Mouse (Mus musculus) megakaryocyte progenitor cell, adult 5-6 weeks (primary cell): ENCODE data around the gene Gpsm2. TPM values are rescaled to one million over a fixed set of nuclear protein-coding genes. Genes with fewer than 3 reads are reported as not detected.
"Not testable (repeated sequence)": the region's sequence is repeated elsewhere in the genome, so short reads cannot be mapped to it uniquely, and the experiment has no call there.

Experiments
- ATAC-seq: replicated peaks from 2 replicates; pipeline ENCODE4 v1.8.0; 2016; ENCODE audit warnings: mild to moderate bottlenecking, moderate TSS enrichment, inconsistent platforms; ENCODE audit not compliant: poor library complexity
- total RNA-seq, 2 experiments: library from RNA; stranded (forward) in 1 of 2; stranded (reverse) in 1 of 2; fragments of 157-497, 149-512 nt in 1 of 2; fragments of 200-1000 nt in 1 of 2; gene quantifications; 2 replicates each; pipeline versions ENCODE4 v1.2.3 to v1.2.4; 2015 to 2017

Gpsm2 gene
- total RNA-seq, 2 experiments from 2014 or later = 11.1 to 11.7 TPM

DNA sequence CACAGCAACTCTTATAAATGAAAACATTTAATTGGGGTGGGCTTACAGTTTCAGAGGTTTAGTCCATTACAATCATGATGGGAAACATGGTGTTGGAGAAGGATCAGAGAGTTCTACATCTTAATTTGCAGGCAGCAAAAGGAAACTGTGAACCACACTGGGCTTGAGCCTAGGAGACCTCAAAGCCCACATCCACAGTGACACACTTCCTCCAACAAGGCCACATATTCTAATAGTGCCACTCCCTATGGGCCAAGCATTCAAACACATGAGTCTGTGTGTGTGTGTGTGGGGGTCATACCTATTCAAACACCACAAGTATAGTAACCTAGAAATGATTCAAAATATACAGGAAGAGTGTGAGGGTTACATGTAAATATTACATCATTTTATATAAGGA is 5.2 kb upstream of the Gpsm2 start:
- ATAC-seq = peak; percentile 46; the same call in 1 of the 2 replicates

DNA sequence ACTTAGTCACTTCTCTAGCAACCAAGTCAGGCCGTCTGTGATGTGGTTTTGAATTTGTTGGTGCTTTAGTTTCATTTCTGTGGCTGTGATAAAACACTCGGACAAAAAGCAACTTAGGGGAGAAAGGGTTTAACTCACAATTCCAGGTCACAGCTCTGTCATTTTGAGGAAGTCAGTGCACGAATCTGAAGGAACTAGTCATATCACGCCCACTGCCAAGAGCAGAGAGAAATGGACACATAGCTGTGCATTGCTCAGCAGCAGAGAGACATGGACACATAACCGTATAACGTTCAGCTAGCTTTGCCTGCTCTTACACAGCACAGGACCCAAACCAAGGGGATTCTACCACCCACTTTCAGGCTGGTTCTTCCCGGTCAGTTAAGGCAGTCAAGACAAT is 4.3 kb upstream of the Gpsm2 start:
- ATAC-seq = 0 out of 2 replicates have a peak, but pooled peaks have one; percentile 8

DNA sequence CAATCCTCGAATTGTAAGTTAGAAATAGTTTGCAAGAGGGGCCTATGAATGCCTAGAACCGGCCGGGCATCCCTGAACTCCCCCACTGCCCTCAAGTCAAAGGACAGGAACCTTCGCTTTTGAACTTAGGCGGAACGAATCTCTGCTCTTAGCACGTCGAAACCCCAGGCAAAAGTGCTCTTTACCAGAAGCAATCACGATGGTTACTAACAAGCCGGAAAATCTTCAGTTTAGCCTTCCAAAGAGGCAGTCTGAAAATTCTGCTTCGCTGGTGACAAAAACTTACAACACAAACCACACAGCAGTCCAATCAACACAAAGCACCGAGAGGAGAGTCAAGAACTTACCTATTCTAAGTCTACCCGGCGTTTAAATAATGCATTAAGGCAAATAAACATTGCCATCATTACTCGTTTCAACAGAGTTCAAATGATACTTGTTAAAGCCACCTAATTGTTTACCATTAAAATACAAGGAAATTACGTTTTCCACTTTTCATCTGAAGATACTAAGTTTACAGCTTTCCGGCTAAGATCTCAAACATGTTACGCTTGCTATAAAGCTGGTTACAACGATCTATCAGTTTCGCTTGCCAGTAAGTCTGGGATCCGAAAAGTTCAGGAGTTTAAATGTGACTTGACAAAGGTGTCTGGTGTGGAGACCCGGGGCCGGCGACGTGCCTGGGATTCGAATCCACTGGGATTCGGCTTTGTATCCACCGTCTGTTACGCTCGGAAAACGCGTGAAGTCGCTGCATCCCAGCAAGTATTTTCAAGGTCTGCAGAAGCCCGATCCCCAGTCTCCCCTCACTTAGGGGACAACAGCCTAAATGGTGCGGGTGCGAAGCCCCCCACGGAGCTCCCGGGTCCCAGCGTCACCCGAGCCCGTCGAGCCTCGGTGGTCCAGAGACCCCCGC is 775 bp downstream of the Gpsm2 start:
- ATAC-seq = no peak

DNA sequence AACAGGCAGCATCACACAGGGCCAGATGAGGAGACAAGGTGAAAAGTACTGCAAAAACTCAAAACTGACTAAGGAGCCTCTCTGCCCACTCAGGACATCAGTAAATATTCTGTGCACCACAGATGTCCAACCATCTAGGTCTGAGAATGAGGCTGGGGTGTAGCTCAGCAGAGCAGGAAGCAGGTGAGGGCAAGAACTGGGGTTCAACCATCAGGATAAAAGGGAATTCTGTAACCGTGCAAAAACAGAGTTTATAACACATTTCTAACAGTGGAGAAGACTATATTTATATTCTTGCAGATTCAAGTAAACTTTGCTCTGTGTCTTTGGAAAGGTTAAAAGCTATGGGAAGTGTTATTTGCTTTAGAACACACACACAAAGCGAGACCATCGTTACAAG is 2.3 kb downstream of the Gpsm2 start:
- no peak for ATAC-seq

DNA sequence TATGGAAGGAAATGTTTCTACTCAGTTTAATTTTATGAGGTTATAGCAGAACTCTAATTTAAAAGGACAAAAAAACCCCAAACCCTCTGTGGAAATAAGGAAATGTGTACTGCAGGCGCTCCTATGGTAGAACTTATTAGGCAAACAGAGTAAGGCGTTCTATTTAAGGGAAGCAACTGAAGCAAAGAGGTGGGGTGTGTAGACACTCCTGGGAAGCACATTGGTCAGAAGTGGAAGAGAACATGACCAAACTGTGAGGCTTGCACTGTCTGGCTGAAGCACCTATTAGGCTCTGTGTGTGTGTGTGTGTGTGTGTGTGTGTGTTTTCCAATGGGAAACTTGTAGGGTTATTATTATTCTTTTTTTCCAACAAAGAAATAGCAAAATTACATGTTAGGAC is 2.8 kb downstream of the Gpsm2 start:
- ATAC-seq = no peak

DNA sequence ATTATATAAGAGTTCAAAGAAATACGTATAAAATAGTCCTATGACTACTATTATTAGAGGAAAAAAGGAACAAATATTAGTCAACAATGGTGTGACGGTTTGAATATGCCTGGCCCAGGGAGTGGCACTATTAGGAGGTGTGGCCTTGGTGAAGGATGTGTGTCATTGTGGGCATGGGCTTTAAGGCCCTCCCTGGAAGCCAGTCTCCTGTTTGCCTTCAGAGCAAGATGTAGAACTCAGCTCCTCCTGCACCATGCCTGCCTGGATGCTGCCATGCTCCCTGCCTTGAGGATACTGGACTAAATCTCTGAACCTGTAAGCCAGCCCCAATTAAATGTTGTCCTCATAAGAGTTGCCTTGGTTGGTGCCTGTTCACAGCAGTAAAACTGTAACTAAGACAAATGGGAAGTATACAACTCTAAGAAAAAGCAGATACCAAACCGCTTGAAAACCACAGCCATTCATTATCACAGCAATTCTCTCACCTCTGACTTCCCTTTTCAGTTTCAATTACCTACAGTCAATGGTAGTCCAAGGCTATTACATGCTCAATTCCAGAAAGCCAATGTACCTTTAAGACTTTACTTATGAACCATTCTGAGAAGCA is 4.1 kb downstream of the Gpsm2 start:
- peak; percentile 45 for ATAC-seq

DNA sequence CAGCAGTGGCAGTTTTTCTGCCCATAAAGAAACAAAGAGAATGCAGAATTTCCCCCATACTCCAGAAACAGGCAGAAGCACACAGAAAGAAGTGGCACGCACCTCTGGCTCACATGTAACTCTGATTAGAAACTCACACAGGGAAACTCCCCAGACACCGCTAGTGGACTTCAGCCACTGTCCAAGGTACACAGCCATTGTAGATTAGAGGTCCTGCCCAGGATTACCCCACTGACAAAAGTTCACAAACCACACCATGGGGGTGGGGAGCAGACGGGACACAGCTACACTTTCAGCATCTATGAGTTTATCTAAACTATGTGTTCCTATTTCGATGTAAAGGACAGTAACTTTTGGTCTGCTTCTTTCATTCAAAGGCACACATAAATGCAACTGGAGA is 7.3 kb downstream of the Gpsm2 start:
- ATAC-seq = no peak

DNA sequence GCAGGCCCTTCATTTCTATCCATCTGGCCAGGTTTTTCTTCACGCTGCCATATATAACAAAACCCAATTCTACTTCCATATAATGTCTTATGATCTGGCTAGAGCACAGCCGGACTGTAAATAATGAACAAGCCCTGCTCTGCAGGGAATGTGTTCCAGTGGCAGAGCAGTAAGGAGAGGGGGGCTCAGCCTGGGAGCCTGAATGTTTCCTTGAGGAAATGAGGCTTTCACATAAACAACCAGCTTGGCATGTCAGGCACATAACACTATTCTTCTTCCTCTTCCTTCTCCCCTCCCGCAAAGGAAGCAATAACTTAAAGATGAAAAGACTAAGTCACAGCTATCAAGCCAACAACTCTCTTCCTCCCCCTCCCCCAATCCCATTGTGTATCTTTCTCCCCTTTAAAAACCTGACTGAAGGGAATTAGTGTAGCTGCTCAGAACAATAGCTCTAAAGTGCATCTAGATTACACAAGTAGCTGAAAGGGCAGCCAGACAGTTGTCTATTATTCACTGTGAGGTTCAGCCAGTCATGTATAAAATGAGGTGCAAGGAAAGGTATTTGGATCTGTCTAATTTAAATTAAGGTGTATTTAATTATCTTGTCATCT is 8.9 kb downstream of the Gpsm2 start:
- ATAC-seq = no peak

DNA sequence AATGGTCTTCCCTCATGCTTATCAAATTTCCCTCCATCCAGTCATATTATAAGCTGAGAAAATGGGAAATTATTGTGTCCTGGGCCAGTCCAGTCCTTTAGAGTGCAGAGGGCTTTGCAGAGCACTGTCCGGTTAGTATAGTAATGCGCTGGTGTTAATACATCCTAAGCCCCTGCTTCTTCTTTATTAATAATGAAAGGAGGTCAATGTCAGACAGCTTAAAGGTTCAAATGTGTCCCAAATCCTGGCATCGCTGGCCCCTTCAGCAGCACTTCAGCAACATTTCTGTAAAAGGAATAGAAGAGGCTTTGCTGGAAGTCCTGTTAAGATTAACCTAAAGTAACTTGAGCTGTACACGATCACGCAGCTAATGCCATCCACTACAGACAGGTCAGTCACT is 10.8 kb downstream of the Gpsm2 start:
- no peak for ATAC-seq

DNA sequence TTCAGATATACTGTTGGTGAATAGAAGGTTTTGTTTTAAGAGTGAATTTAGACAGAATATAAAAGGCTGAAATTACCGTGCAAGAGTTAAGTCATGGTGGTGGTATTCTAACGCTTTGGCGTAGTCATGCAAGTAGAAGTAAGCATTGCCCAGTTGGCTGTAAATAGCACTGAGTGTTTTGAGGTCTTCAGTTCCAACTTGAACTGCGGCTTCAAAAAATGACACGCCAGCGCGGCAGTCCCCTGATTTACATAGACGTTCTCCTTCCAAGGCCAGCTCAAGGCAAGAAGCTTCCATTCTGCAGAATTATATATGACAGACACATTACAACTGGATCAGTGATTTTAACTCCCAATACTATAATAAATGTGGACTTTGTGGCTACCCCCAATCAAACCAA is 19.3 kb downstream of the Gpsm2 start:
- no peak for ATAC-seq

DNA sequence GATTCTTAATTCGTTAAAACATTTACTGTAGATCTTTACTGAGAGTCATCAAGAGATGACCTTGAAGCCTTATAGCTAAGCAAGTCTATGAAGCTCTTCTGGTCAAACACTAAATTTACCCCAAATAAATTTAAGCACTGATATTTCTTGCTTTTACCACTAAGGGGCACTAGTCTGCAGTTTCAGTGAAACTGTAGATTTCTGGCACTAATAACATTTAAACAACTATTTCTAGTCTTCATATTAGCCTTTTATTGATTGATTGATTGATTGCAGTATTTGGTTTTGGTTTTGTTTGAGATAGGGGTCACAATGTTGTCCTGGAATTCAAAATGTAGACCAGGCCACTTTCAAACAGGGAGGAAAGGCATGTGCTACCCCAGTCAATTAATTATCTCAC is 20.9 kb downstream of the Gpsm2 start:
- peak; percentile 58; the same call in 1 of the 2 replicates for ATAC-seq

DNA sequence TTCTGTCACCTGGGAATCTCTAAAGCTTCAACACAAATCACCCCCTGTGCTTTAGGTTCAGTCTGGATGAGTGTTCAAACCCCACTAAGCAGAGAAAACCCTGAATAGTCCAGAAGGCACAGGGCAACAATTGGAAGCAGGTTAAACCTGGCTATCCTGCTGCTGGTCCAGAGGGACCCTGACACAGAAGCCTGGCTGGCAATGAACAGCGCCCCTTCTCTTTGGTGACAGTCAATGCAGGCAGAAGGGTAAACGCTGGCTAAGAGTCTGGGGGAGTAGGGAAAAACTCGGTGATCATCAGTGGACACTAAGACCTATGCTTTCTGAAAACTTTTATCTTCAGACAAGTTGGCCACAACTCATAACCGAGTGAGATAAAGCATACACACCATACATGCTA is 22.3 kb downstream of the Gpsm2 start:
- no peak for ATAC-seq

DNA sequence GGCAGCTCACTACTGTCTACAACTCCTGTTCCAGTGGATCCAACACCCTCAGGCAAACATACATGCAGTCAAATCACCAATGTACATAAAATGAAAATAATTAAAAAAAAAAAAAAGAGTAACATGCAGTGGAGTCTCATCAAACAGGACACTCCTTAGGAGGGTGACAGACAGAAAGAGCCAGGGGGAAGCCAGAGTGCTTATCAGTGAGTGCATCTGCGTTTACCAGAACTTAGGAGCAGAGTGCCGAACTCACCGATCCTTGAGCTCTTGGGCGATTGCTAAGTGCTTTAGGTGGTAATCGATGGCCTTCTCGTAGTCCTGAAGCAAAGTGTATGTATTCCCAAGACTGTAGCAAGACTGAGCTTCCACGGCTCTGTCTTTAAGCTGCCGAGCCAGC is 23.4 kb downstream of the Gpsm2 start:
- ATAC-seq = no peak

DNA sequence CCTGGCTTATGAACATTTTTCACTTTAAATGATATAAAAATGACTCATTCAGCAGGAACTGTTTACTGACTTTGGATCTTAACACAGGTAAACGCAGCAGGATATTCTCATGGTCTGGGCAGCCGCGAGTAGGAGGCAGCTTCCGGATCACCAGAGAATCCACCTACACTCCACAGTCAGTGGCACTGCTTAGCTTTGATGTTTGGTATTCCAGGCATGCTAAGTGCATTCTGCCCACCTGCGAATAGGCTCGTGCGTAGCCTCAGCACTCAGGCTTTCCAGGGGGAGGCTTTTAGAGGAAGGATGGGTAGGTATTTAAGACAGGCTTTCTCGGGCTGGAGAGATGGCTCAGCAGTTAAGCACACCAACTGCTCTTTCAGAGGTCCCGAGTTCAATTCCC is 27.8 kb downstream of the Gpsm2 start:
- ATAC-seq = no peak

DNA sequence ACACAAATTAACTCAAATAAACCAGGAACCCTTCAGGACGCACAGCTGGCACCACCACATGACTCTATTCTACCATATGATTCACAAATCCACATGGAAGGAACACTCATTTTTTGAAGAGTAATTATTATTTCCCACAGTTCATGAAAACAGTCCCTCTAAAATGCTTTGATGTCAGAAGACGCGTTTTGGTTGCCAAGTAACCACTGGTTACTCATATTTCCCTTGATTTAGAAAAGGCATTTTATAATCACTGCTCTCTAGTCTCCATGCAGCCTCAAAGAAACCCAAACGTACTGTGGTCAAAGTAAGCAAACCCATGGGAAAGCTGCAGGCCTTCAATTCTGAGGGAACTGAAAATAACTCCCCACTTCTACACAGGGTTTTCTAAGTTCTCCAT is 32.1 kb downstream of the Gpsm2 start:
- ATAC-seq = no peak

DNA sequence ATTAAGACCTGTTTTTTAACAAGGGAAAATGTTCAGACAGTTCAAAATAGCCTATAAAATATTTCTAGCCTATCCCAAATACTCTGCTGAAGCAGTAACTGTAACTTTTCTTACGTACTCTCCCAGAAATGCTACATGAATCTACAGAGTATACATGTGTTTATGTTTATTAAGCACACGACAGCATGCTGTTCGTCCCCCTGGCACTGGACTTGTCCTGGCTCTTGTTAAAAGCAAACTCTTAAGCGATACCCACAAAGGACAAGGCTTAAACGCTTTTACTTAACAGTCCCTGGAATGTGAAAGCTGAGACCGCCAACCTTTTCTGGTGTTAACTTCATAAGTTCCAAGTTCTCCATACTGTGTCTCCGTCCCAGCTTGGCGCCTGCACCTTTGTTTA is 32.7 kb downstream of the Gpsm2 start:
- ATAC-seq = no peak

DNA sequence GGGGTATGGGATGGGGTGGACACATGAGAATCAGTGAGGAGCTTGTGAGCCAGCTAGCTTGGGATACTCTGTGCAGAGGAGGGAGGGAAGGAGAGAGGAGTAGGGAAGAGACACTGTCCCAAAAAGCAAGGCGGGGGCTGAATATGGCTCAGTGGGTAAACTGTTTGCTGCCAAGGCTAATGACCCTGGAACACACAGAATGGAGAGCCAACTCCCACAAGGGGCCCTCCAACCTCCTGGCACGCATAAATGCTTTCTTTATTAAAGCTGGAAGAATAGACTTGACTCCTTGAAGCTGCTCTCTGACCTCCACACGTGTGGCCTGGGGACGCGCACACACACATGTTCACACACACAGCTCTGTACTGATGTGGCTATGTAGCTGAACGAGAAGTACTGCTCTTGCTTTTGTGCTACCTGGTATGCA is 33.1 kb downstream of the Gpsm2 start:
- ATAC-seq = no peak

DNA sequence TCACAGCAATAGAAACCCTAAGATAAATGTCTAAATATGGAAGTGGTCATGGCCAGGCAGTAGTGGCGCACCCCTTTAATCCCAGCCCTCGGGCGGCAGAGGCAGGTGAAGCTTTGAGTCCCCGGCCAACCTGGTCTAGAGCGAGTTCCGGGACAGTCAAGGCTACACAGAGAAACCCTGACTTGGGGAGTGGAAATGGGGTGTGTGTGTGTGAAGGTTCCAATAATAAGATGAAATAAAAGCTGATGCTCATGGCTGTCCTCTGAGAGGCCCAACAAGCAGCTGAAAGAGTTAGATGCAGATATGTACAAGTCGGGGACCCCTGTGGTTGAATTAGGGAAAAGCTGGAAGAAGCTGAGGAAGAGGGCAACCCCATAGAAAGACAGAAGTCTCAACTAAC is 36.4 kb downstream of the Gpsm2 start:
- no peak for ATAC-seq

DNA sequence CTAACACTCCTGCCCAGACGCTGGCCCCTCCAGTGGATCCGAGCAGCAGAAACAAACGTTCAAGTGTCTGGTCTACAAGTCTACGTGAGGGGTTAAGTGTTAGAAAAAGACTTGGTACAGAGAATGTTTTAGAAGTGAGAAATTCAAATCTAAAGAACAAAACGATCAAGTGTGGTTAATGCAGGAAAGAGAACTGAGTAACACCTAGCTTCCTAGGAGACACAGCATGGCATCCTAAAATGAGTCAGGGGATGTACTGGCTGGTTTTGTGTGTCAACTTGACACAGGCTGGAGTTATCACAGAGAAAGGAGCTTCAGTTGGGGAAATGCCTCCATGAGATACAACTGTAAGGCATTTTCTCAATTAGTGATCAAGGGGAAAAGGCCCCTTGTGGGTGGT is 38.5 kb downstream of the Gpsm2 start:
- not testable (repeated sequence) for ATAC-seq

DNA sequence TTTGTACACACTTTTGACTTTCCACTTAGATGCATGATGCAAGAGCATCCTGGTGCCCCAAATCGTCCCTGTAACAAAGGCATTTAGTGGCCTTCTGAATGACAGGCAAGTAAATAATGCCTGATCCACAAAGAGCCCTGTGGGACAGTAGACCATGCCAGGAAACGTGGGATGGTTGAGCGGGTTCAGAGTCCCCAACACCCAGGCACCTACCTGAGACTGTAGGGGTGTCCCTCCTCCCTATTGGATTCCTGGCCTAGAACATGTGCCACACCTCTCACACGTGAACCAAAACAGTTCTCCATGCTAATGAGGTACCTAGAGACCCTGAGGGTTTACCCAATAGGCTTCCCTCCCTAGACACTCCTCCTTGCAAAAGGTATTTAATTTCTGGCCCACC is 41.1 kb downstream of the Gpsm2 start:
- no peak for ATAC-seq

DNA sequence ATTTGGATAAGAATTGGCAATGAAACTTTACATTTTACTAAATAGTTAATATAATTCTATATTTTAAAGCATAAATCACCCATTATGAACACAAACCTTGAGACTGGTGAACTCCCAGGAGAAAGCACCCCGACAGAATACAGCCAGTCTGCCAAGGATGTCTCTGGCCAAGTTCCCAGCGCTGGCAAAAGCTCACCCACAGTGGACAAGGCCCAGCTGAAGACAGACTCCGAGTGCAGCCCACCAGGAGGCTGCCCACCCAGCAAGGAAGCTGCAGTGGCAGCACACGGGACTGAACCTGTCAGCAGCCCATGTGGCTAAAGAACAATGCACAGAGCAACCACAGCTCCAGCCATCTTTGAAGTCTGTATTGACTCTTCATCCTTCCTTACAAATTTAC is 45.5 kb downstream of the Gpsm2 start:
- ATAC-seq = no peak

DNA sequence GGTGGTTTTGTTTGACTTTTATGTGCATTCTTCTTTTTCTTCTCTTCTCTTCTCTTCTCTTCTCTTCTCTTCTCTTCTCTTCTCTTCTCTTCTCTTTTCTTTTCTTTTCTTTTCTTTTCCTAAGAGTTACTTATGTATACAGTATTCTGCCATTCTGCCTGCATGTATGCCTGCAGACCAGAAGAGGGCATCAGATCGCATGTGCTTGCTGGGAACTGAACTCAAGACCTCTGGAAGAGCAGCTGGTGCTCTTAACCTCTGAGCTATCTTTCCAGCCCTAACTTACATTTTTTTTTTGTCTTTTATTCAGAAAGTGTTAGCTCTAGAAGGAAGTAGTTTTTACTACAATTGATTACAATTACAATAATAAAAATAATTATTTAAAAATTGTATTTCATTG is 61.2 kb downstream of the Gpsm2 start:
- ATAC-seq = peak; percentile 48; the same call in 1 of the 2 replicates
